In the genomic region with DNA sequence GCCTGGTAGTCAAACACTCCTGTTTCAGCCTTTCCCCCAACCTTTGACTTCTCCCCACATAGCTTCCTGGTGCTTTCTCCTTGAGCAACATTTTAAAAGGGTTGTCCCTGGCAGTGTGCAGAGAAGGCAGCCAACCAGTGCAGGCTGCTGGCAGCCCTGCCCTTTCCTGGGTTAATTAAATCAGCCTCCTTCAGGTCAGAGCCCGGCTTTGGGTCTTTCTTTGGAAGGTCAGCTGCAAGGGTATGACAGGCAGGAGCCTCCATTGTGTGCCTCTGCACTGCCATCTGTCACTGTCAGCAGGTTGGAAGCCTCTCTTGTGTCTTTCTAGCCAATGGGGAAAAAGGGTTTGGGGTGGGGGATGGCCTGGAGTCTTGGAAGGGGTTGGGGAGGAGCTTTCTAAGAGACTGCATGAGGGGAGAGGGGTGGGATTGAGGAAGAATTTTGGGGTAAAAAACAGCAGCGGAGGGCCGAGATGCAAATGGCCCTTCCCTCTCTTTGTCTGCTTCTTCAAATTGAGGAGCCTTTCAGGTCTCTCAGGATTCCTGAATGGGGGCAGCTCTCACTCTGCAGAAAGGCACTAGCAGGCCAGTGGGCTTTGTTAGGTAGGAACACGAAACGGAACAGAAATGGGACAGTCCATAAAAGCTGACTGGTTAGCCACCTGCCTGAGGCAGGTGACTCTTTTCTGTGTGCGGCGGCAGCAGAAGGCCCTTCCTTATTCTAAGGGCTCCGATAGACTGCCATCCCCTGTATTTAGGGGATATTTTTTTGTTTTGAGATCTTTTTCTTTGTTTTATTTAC, we compare ENCODE assay signal across 8 mouse cellular contexts. TPM values are rescaled to one million over a fixed set of nuclear protein-coding genes. Genes with fewer than 3 reads are reported as not detected.
DNase-seq lines count a peak whose midpoint lies in the region; ATAC-seq lines count a peak whose summit lies in the region.

No protein-coding gene starts in this region.

- H3K9me3 ChIP-seq in liver, embryonic 11.5 days (ENCODE audit: control insufficient read depth, low read length) = no peaks in the 10 kb centered on the region
- H3K9me3 ChIP-seq in liver, embryonic 12.5 days (replicated peaks) = no peaks in the 10 kb centered on the region
- no peaks in the 10 kb centered on the region for H3K9me3 ChIP-seq in forebrain, embryonic 11.5 days (ENCODE audit: control insufficient read depth, low read length)
- no peaks in the 10 kb centered on the region for H3K9me3 ChIP-seq in kidney, embryonic 16.5 days (ENCODE audit: low read length)

- H3K27ac ChIP-seq in liver, embryonic 11.5 days (ENCODE audit: low read depth, low read length) = no peak overlapping the region
- H3K27ac ChIP-seq in liver, embryonic 12.5 days = no peak overlapping the region
- peak overlapping the region; percentile 99 for H3K27ac ChIP-seq in forebrain, embryonic 11.5 days (ENCODE audit: low read depth, low read length)
- H3K27ac ChIP-seq in kidney, embryonic 16.5 days (ENCODE audit: low read length) = peak overlapping the region; percentile 69

- no peaks in the 10 kb centered on the region for H3K36me3 ChIP-seq in liver, embryonic 11.5 days (ENCODE audit: control insufficient read depth, insufficient read depth, low read length)
- no peaks in the 10 kb centered on the region for H3K36me3 ChIP-seq in liver, embryonic 12.5 days
- H3K36me3 ChIP-seq in forebrain, embryonic 11.5 days (ENCODE audit: control insufficient read depth, insufficient read depth, low read length) = no peaks in the 10 kb centered on the region
- no peaks in the 10 kb centered on the region for H3K36me3 ChIP-seq in kidney, embryonic 16.5 days (ENCODE audit: insufficient read depth, low read length)

- peaks cover under 1% of the 10 kb centered on the region; the same call in 1 of the 2 replicates for H3K27me3 ChIP-seq in liver, embryonic 11.5 days (replicated peaks; ENCODE audit: control insufficient read depth, insufficient read depth, low read length)
- H3K27me3 ChIP-seq in liver, embryonic 12.5 days (replicated peaks) = peaks cover 8% of the 10 kb centered on the region
- H3K27me3 ChIP-seq in forebrain, embryonic 11.5 days (ENCODE audit: control insufficient read depth, insufficient read depth, low read length) = no peaks in the 10 kb centered on the region
- no peaks in the 10 kb centered on the region for H3K27me3 ChIP-seq in kidney, embryonic 16.5 days (ENCODE audit: insufficient read depth, low read length)

- DNase-seq in liver, embryonic 11.5 days (ENCODE audit: low spot score) = no peak
- DNase-seq in forebrain, embryonic 11.5 days (ENCODE audit: low spot score) = peak; percentile 85
- DNase-seq in thymus, postnatal 25 days = no peak
- DNase-seq in frontal cortex, adult 2 months (ENCODE audit: extremely low spot score in 1 of 2, low spot score in 1 of 2) = no peak

- ATAC-seq in liver, embryonic 11.5 days (replicated peaks; ENCODE audit: low FRiP score) = no peak
- no peak for ATAC-seq in liver, embryonic 12.5 days
- peak; percentile 89 for ATAC-seq in forebrain, embryonic 11.5 days (replicated peaks; ENCODE audit: low FRiP score)
- peak; percentile 77 for ATAC-seq in kidney, embryonic 16.5 days (ENCODE audit: low FRiP score, low TSS enrichment)
- ATAC-seq in megakaryocyte progenitor cell, adult 5-6 weeks (replicated peaks; ENCODE audit: poor library complexity) = peak; percentile 58
- no peak for ATAC-seq in frontal cortex, adult (ENCODE audit: low TSS enrichment)

- 39% methylated on average over 8 of the region's 8 CpGs for WGBS in liver, embryonic 11.5 days
- WGBS in liver, embryonic 12.5 days (ENCODE audit: insufficient replicate concordance) = 38% methylated on average over 8 of the region's 8 CpGs
- 6% methylated on average over 8 of the region's 8 CpGs for WGBS in forebrain, embryonic 11.5 days
- WGBS in kidney, embryonic 16.5 days = 30% methylated on average over 8 of the region's 8 CpGs

- peak overlapping the region; percentile 22 for H3K4me2 ChIP-seq in liver, embryonic 11.5 days
- no peak overlapping the region; the same call in 1 of the 2 replicates for H3K4me2 ChIP-seq in liver, embryonic 12.5 days
- peak overlapping the region; percentile 46 for H3K4me2 ChIP-seq in forebrain, embryonic 11.5 days (ENCODE audit: low read depth, low read length, severe bottlenecking)
- H3K4me2 ChIP-seq in kidney, embryonic 16.5 days (replicated peaks; ENCODE audit: low read depth, low read length) = peak overlapping the region; percentile 12; the same call in 1 of the 2 replicates

- H3K9ac ChIP-seq in liver, embryonic 11.5 days (ENCODE audit: low read depth, low read length) = no peak overlapping the region
- no peak overlapping the region for H3K9ac ChIP-seq in liver, embryonic 12.5 days
- H3K9ac ChIP-seq in forebrain, embryonic 11.5 days (ENCODE audit: low read length) = peak overlapping the region; percentile 66
- H3K9ac ChIP-seq in kidney, embryonic 16.5 days (replicated peaks; ENCODE audit: low read length) = 0 out of 2 replicates have a peak overlapping the region, but pooled peaks have one; percentile 26

- H3K4me3 ChIP-seq in liver, embryonic 11.5 days (ENCODE audit: low read depth, low read length) = no peak overlapping the region
- no peak overlapping the region for H3K4me3 ChIP-seq in liver, embryonic 12.5 days
- H3K4me3 ChIP-seq in forebrain, embryonic 11.5 days (ENCODE audit: low read depth, low read length) = peak overlapping the region; percentile 18
- no peak overlapping the region; the same call in 1 of the 2 replicates for H3K4me3 ChIP-seq in kidney, embryonic 16.5 days (ENCODE audit: low read length)

- H3K4me1 ChIP-seq in liver, embryonic 11.5 days (replicated peaks; ENCODE audit: control insufficient read depth, insufficient read depth, low read length) = 0 out of 2 replicates have a peak, but pooled peaks cover 4% of the 10 kb centered on the region
- peaks cover 22% of the 10 kb centered on the region for H3K4me1 ChIP-seq in liver, embryonic 12.5 days
- peaks cover 41% of the 10 kb centered on the region for H3K4me1 ChIP-seq in forebrain, embryonic 11.5 days (replicated peaks; ENCODE audit: control insufficient read depth, insufficient read depth, low read length)
- peaks cover 61% of the 10 kb centered on the region for H3K4me1 ChIP-seq in kidney, embryonic 16.5 days (ENCODE audit: insufficient read depth, low read length)

RNA-seq across cellular contexts. Expression of a gene that starts 6.4 kb away (rescaled TPM):
- 24.8 and 25.0 TPM in 2 replicates for polyA plus RNA-seq in liver, embryonic 11.5 days (2014; fragmentation: Nextera tagmentation; extraction: Ambion mirVana)
- 13.7 and 15.0 TPM in 2 replicates for polyA plus RNA-seq in liver, embryonic 12.5 days (2016; fragmentation: Nextera tagmentation; extraction: Ambion mirVana)
- polyA plus RNA-seq in forebrain, embryonic 11.5 days (2014; fragmentation: Nextera tagmentation; extraction: Ambion mirVana) = 75.4 and 77.2 TPM in 2 replicates
- polyA plus RNA-seq in kidney, embryonic 16.5 days (2015; fragmentation: Nextera tagmentation; extraction: Ambion mirVana) = 22.9 and 25.0 TPM in 2 replicates
- 11.6 and 11.8 TPM in 2 replicates for total RNA-seq in megakaryocyte progenitor cell, adult 5-6 weeks (2015)
- 21.6 and 21.7 TPM in 2 replicates for total RNA-seq in megakaryocyte progenitor cell, adult 5-6 weeks (2017)
- 7.5 and 8.1 TPM in 2 replicates for polyA plus RNA-seq in frontal cortex, adult 2 months (2012; rRNA removed)

Comparison
In these comparisons a context has a peak if more than half of its experiments do, and no peak if none do; other contexts are left out.
1. ATAC-seq: peak in forebrain, embryonic 11.5 days (single experiment), kidney, embryonic 16.5 days (single experiment) and megakaryocyte progenitor cell, adult 5-6 weeks (single experiment); none in liver, embryonic 11.5 days (single experiment), liver, embryonic 12.5 days (single experiment) and frontal cortex, adult (single experiment).
2. H3K27ac ChIP-seq: peak in forebrain, embryonic 11.5 days (single experiment) and kidney, embryonic 16.5 days (single experiment); none in liver, embryonic 11.5 days (single experiment) and liver, embryonic 12.5 days (single experiment).
3. H3K9ac ChIP-seq: peak in forebrain, embryonic 11.5 days (single experiment) and kidney, embryonic 16.5 days (single experiment); none in liver, embryonic 11.5 days (single experiment) and liver, embryonic 12.5 days (single experiment).